In the genomic region with DNA sequence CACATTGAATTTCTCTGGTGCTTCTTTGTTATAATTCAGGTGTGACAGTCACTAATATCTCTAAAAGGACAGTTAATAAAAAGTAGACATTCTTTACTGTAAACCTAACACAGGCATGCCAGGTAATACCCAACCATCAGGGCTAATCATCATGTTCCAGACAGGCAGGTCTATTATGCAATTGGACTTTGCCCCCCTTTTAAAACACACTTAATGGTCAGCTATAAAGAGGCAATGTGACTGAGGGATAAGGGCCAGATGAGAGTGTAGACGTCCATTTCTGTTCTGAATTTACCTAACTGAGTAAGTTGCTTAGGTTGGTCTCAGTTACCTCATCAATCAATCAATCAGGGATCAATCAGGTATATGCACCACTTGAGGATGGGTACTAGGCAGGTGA, we compare ENCODE assay signal across 16 mouse cellular contexts.
"Had no signal": no experiment of that assay in that cellular context is flagged by ENCODE, and none has a peak within 500 bp of the region (broad histone marks: within the 10 kb centered on the region; RNA-seq: fewer than 3 reads in every experiment).

No protein-coding gene starts in this region.

- H3K9me3 ChIP-seq: lung, embryonic 15.5 days; midbrain, embryonic 15.5 days; neural tube, embryonic 12.5 days; stomach, embryonic 15.5 days had no signal

- H3K27me3 ChIP-seq: lung, embryonic 15.5 days; megakaryocyte, embryonic 14.5 days; midbrain, embryonic 15.5 days; neural tube, embryonic 12.5 days; stomach, embryonic 15.5 days had no signal

- H3K36me3 ChIP-seq: lung, embryonic 15.5 days; midbrain, embryonic 13.5 days; midbrain, embryonic 15.5 days; neural tube, embryonic 12.5 days; stomach, embryonic 15.5 days had no signal

- H3K4me2 ChIP-seq: lung, embryonic 15.5 days; midbrain, embryonic 11.5 days; midbrain, embryonic 13.5 days; midbrain, embryonic 15.5 days; neural tube, embryonic 12.5 days; stomach, embryonic 15.5 days had no signal

- H3K4me3 ChIP-seq: lung, embryonic 15.5 days; megakaryocyte, embryonic 14.5 days; midbrain, embryonic 13.5 days; midbrain, embryonic 15.5 days; neural tube, embryonic 12.5 days; stomach, embryonic 15.5 days had no signal

- ATAC-seq: lung, postnatal 0 days; midbrain, embryonic 13.5 days; midbrain, embryonic 15.5 days had no signal

- H3K4me1 ChIP-seq: lung, embryonic 15.5 days; megakaryocyte, embryonic 14.5 days; midbrain, embryonic 13.5 days; midbrain, embryonic 15.5 days; neural tube, embryonic 12.5 days; stomach, embryonic 15.5 days had no signal

- H3K9ac ChIP-seq: lung, embryonic 15.5 days; midbrain, embryonic 13.5 days; midbrain, embryonic 15.5 days; neural tube, embryonic 12.5 days; stomach, embryonic 15.5 days had no signal

- H3K27ac ChIP-seq: lung, embryonic 15.5 days; macrophage; midbrain, embryonic 13.5 days; midbrain, embryonic 15.5 days; neural tube, embryonic 12.5 days; stomach, embryonic 15.5 days had no signal

- DNase-seq: lung, adult 2 months; lung, postnatal 14 days; lung, postnatal 36 days; right cerebral cortex, postnatal 14 days; thymus, adult 18-20 months; thymus, postnatal 14 days; thymus, postnatal 36 days had no signal
